Comparison of ENCODE assay signal across 9 mouse cellular contexts in genomic region chr8:110489344-110489743, GRCm38 (mm10).
DNase-seq lines count a peak whose midpoint lies in the region; ATAC-seq and TF ChIP-seq lines count a peak whose summit lies in the region.
"Had no signal": no experiment of that assay in that cellular context is flagged by ENCODE, and none has a peak within 500 bp of the region (broad histone marks: within the 10 kb centered on the region; RNA-seq: fewer than 3 reads in every experiment).

No protein-coding gene starts in this region.

- no peak overlapping the region for H3K27ac ChIP-seq in hindbrain, embryonic 11.5 days (ENCODE audit: low read depth, low read length)
- H3K27ac ChIP-seq in hindbrain, embryonic 12.5 days = no peak overlapping the region
- H3K27ac ChIP-seq in thymus, adult 2 months (ENCODE audit: control insufficient read depth, insufficient read depth, low read length) = no peak overlapping the region

- H3K4me2 ChIP-seq in hindbrain, embryonic 11.5 days (replicated peaks; ENCODE audit: low read depth, low read length) = no peak overlapping the region
- H3K4me2 ChIP-seq in hindbrain, embryonic 12.5 days (replicated peaks) = no peak overlapping the region

- H3K27me3 ChIP-seq in hindbrain, embryonic 11.5 days (ENCODE audit: control insufficient read depth, insufficient read depth, low read length) = no peaks in the 10 kb centered on the region
- no peaks in the 10 kb centered on the region for H3K27me3 ChIP-seq in hindbrain, embryonic 12.5 days
- no peaks in the 10 kb centered on the region for H3K27me3 ChIP-seq in thymus, adult 2 months (ENCODE audit: control insufficient read depth, insufficient read depth, low read length)

- no peak for ATAC-seq in hindbrain, embryonic 11.5 days (ENCODE audit: low FRiP score)
- ATAC-seq in hindbrain, embryonic 12.5 days (ENCODE audit: low FRiP score) = no peak
- ATAC-seq: forebrain, embryonic 16.5 days had no signal

- H3K9ac ChIP-seq in hindbrain, embryonic 11.5 days (ENCODE audit: low read depth, low read length) = no peak overlapping the region
- H3K9ac ChIP-seq in hindbrain, embryonic 12.5 days = no peak overlapping the region

- WGBS in hindbrain, embryonic 11.5 days = 75% methylated on average over 4 of the region's 4 CpGs
- 79% methylated on average over 4 of the region's 4 CpGs for WGBS in hindbrain, embryonic 12.5 days
- WGBS in thymus, adult 2 months = 82% methylated on average over 4 of the region's 4 CpGs

- H3K4me1 ChIP-seq in hindbrain, embryonic 11.5 days (replicated peaks; ENCODE audit: control insufficient read depth, insufficient read depth, low read length) = no peaks in the 10 kb centered on the region
- H3K4me1 ChIP-seq in hindbrain, embryonic 12.5 days = no peaks in the 10 kb centered on the region
- H3K4me1 ChIP-seq in thymus, adult 2 months (replicated peaks; ENCODE audit: control insufficient read depth, insufficient read depth, low read length) = no peaks in the 10 kb centered on the region

- DNase-seq in hindbrain, embryonic 11.5 days (ENCODE audit: low spot score) = peak; percentile 24
- DNase-seq in thymus, adult 2 months = no peak
- DNase-seq in thymus, postnatal 10 days (ENCODE audit: low spot score in 2 of 2) = no peak
- peak; percentile 15 for DNase-seq in c-Kit-positive CD71-positive TER-119-negative erythroid progenitor cells, embryonic 14.5 days (ENCODE audit: low read depth)
- peak; percentile 43 for DNase-seq in testis, postnatal 14 days (ENCODE audit: low spot score)
- no peak for DNase-seq in heart, postnatal 36 days
- no peak for DNase-seq in left cerebral cortex, adult 9 months (ENCODE audit: low spot score in 2 of 2)

- H3K9me3 ChIP-seq in hindbrain, embryonic 11.5 days (ENCODE audit: control insufficient read depth, low read length) = no peaks in the 10 kb centered on the region
- no peaks in the 10 kb centered on the region for H3K9me3 ChIP-seq in hindbrain, embryonic 12.5 days (replicated peaks)

- TF ChIP-seq CTCF in thymus, adult 2 months (IDR thresholded peaks at IDR 0.05; ENCODE audit: borderline replicate concordance, control insufficient read depth, extremely low read depth, insufficient read depth, low read length, poor library complexity) = peak; percentile 39; the same call in 1 of the 2 replicates

- H3K36me3 ChIP-seq in hindbrain, embryonic 11.5 days (ENCODE audit: control insufficient read depth, insufficient read depth, low read length) = no peaks in the 10 kb centered on the region
- no peaks in the 10 kb centered on the region for H3K36me3 ChIP-seq in hindbrain, embryonic 12.5 days
- H3K36me3 ChIP-seq in thymus, adult 2 months (ENCODE audit: control insufficient read depth, insufficient read depth, low read length) = no peaks in the 10 kb centered on the region

- H3K4me3 ChIP-seq in hindbrain, embryonic 11.5 days (ENCODE audit: low read depth, low read length) = no peak overlapping the region
- H3K4me3 ChIP-seq in hindbrain, embryonic 12.5 days = no peak overlapping the region
- H3K4me3 ChIP-seq in thymus, adult 2 months (ENCODE audit: control insufficient read depth, insufficient read depth, low read length) = no peak overlapping the region

- intact Hi-C loops in heart, postnatal 36 days (cut with DNase I) = no loop called here

- TF ChIP-seq POLR2A in thymus, adult 2 months (IDR thresholded peaks at IDR 0.05; ENCODE audit: control insufficient read depth, extremely low read depth, insufficient read depth, low read length, poor library complexity) = no peak

Comparison
In these comparisons a context has a peak if more than half of its experiments do, and no peak if none do; other contexts are left out.
1. DNase-seq: peak in hindbrain, embryonic 11.5 days (single experiment), c-Kit-positive CD71-positive TER-119-negative erythroid progenitor cells, embryonic 14.5 days (single experiment) and testis, postnatal 14 days (single experiment); none in thymus, adult 2 months (single experiment), thymus, postnatal 10 days (0 of 2), heart, postnatal 36 days (0 of 2) and left cerebral cortex, adult 9 months (0 of 2).